Mouse (Mus musculus) CH12.LX (cell line): ENCODE measurements around the gene Entpd3. TPM values are rescaled to one million over a fixed set of nuclear protein-coding genes. Genes with fewer than 3 reads are reported as not detected.

Experiments
- DNase-seq: peaks from one replicate; pipeline ENCODE4 v3.0.0-alpha.2; 2013; ENCODE audit errors: extremely low read depth
- H3K27ac ChIP-seq: 2 replicates; pipeline ENCODE4 v1.5.1; 2012; ENCODE audit warnings: low read depth, mild to moderate bottlenecking, control low read depth, moderate library complexity; ENCODE audit not compliant: insufficient read depth
- H3K27me3 ChIP-seq: replicated peaks from 2 replicates; pipeline ENCODE3; 2012; ENCODE audit warnings: inconsistent platforms
- H3K36me3 ChIP-seq, 2 experiments: replicated peaks in 1 of 2; 2 replicates each; pipeline versions ENCODE3 to v1.6.1; 2012; ENCODE audit warnings: inconsistent platforms in 1 of 2, low read length in 1 of 2, mild to moderate bottlenecking in 1 of 2, mixed read lengths in 1 of 2, moderate library complexity in 1 of 2; ENCODE audit not compliant: control insufficient read depth in 1 of 2, insufficient read depth in 1 of 2
- H3K4me1 ChIP-seq, 2 experiments: 2 replicates each; pipeline ENCODE4 v1.6.1; 2012; ENCODE audit warnings: inconsistent platforms in 1 of 2, moderate library complexity in 1 of 2; ENCODE audit not compliant: insufficient read depth in 2 of 2, control insufficient read depth in 1 of 2
- H3K4me2 ChIP-seq: 2 replicates; pipeline ENCODE4 v1.6.1; 2012; ENCODE audit warnings: low read depth, mild to moderate bottlenecking, control low read depth; ENCODE audit not compliant: poor library complexity, insufficient read depth, severe bottlenecking
- H3K4me3 ChIP-seq, 3 experiments: fragments of 150-350 bp in 1 of 3; sonication (generic) in 1 of 3; replicated peaks in 1 of 3; 2 replicates each; pipeline versions ENCODE3 to v1.5.1; 2011 to 2012; ENCODE audit warnings: low read depth in 2 of 3, low read length in 2 of 3, mild to moderate bottlenecking in 2 of 3, moderate library complexity in 2 of 3, control low read depth in 1 of 3, improper control_type of control experiment in 1 of 3, inconsistent platforms in 1 of 3, mixed read lengths in 1 of 3; ENCODE audit not compliant: poor library complexity in 1 of 3
- H3K79me2 ChIP-seq: replicated peaks from 2 replicates; pipeline ENCODE4 v1.6.1; 2012; ENCODE audit warnings: mild to moderate bottlenecking, moderate library complexity; ENCODE audit not compliant: control insufficient read depth, poor library complexity, insufficient read depth, severe bottlenecking; ENCODE audit errors: extremely low read depth
- H3K9ac ChIP-seq: 2 replicates; pipeline ENCODE4 v1.6.1; 2012; ENCODE audit warnings: low read depth, mild to moderate bottlenecking, control low read depth, moderate library complexity; ENCODE audit not compliant: insufficient read depth
- H3K9me3 ChIP-seq: replicated peaks from 2 replicates; pipeline ENCODE3; 2012; ENCODE audit warnings: low read length, inconsistent platforms, mixed read lengths
- BHLHE40 ChIP-seq: IDR thresholded peaks from 2 replicates; pipeline ENCODE4 v1.6.1; 2011; ENCODE audit warnings: mild to moderate bottlenecking, low read depth, low read length, improper control_type of control experiment
- CTCF ChIP-seq, 2 experiments: IDR thresholded peaks in 1 of 2; conservative IDR thresholded peaks in 1 of 2; 2 replicates each; pipeline ENCODE4 v1.5.1; 2011 to 2012; ENCODE audit warnings: low read depth in 2 of 2, low read length in 2 of 2, improper control_type of control experiment in 1 of 2, inconsistent platforms in 1 of 2, mild to moderate bottlenecking in 1 of 2, moderate library complexity in 1 of 2
- E2F4 ChIP-seq: IDR thresholded peaks from 2 replicates; pipeline ENCODE4 v1.6.1; 2011; ENCODE audit warnings: low read depth, low read length, improper control_type of control experiment; ENCODE audit not compliant: insufficient replicate concordance
- ELF1 ChIP-seq: IDR thresholded peaks from 2 replicates; pipeline ENCODE4 v1.6.1; 2014; ENCODE audit warnings: low read depth, mild to moderate bottlenecking, inconsistent platforms, low read length, improper control_type of control experiment
- GABPA ChIP-seq: IDR thresholded peaks from 2 replicates; pipeline ENCODE4 v1.6.1; 2012; ENCODE audit warnings: low read depth, low read length, improper control_type of control experiment, inconsistent platforms; ENCODE audit not compliant: insufficient replicate concordance
- KAT2A ChIP-seq: IDR thresholded peaks from 2 replicates; pipeline ENCODE4 v1.6.1; 2012; ENCODE audit warnings: low read length, improper control_type of control experiment, inconsistent platforms; ENCODE audit not compliant: insufficient replicate concordance
- MAFK ChIP-seq: IDR thresholded peaks from 2 replicates; pipeline ENCODE4 v1.6.1; 2011; ENCODE audit warnings: low read length, improper control_type of control experiment; ENCODE audit not compliant: insufficient replicate concordance
- MAX ChIP-seq: IDR thresholded peaks from 2 replicates; pipeline ENCODE4 v1.6.1; 2011; ENCODE audit warnings: low read length, improper control_type of control experiment
- MAZ ChIP-seq: IDR thresholded peaks from 2 replicates; pipeline ENCODE4 v1.6.1; 2012; ENCODE audit warnings: low read depth, mild to moderate bottlenecking, inconsistent platforms, low read length, improper control_type of control experiment, moderate library complexity
- MYC ChIP-seq: IDR thresholded peaks from 2 replicates; pipeline ENCODE4 v1.6.1; 2011; ENCODE audit warnings: low read depth, mild to moderate bottlenecking, improper control_type of control experiment, low read length
- NELFE ChIP-seq: IDR thresholded peaks from 2 replicates; pipeline ENCODE4 v1.6.1; 2011; ENCODE audit warnings: low read depth, low read length, improper control_type of control experiment
- POLR2A ChIP-seq: IDR thresholded peaks from 2 replicates; pipeline ENCODE4 v1.6.1; 2011; ENCODE audit warnings: low read depth, mild to moderate bottlenecking, improper control_type of control experiment, low read length
- POLR2AphosphoS2 ChIP-seq: IDR thresholded peaks from 2 replicates; pipeline ENCODE4 v1.6.1; 2011; ENCODE audit warnings: low read depth, low read length, improper control_type of control experiment
- RAD21 ChIP-seq: IDR thresholded peaks from 2 replicates; pipeline ENCODE4 v1.6.1; 2011; ENCODE audit warnings: low read depth, mild to moderate bottlenecking, low read length, improper control_type of control experiment, moderate library complexity
- RCOR1 ChIP-seq: conservative IDR thresholded peaks from 2 replicates; pipeline ENCODE4 v1.6.1; 2012; ENCODE audit warnings: low read depth, mild to moderate bottlenecking, inconsistent platforms, low read length, improper control_type of control experiment
- SMC3 ChIP-seq: IDR thresholded peaks from 2 replicates; pipeline ENCODE4 v1.6.1; 2011; ENCODE audit warnings: low read depth, low read length, improper control_type of control experiment
- TCF12 ChIP-seq: IDR thresholded peaks from 2 replicates; pipeline ENCODE4 v1.6.1; 2014; ENCODE audit warnings: low read depth, mild to moderate bottlenecking, inconsistent platforms, low read length, improper control_type of control experiment
- UBTF ChIP-seq: IDR thresholded peaks from 2 replicates; pipeline ENCODE4 v1.6.1; 2012; ENCODE audit warnings: low read depth, mild to moderate bottlenecking, inconsistent platforms, low read length, improper control_type of control experiment, moderate library complexity
- USF1 ChIP-seq: IDR thresholded peaks from 2 replicates; pipeline ENCODE4 v1.6.1; 2014; ENCODE audit warnings: low read depth, mild to moderate bottlenecking, inconsistent platforms, low read length, improper control_type of control experiment
- ZC3H11A ChIP-seq: IDR thresholded peaks from 2 replicates; pipeline ENCODE4 v1.6.1; 2012; ENCODE audit warnings: low read depth, mild to moderate bottlenecking, inconsistent platforms, low read length, improper control_type of control experiment
- ZKSCAN1 ChIP-seq: IDR thresholded peaks from 2 replicates; pipeline ENCODE4 v1.6.1; 2012; ENCODE audit warnings: low read depth, inconsistent platforms, low read length, improper control_type of control experiment, borderline replicate concordance
- ZNF384 ChIP-seq: IDR thresholded peaks from 2 replicates; pipeline ENCODE4 v1.6.1; 2012; ENCODE audit warnings: low read depth, low read length, improper control_type of control experiment, inconsistent platforms
- dilution Hi-C: fragments of 300-500 bp; cut with MboI; formaldehyde crosslinking; loops from 2 replicates; pipeline ENCODE4 v1.14.3; 2020; ENCODE audit warnings: low sequenced_read_pairs; ENCODE audit not compliant: extremely low pct_unique_long_range_greater_than_20kb, extremely low pct_ligation_motif_present
- in situ Hi-C: fragments of 300-500 bp; cut with MboI; formaldehyde crosslinking; loops from 3 replicates; pipeline ENCODE4 v1.14.3; 2019; ENCODE audit warnings: low sequenced_read_pairs, low pct_ligation_motif_present, low pct_unique_long_range_greater_than_20kb, mixed read lengths
- polyA plus RNA-seq: library from polyadenylated mRNA; unstranded; fragments of >175 nt; gene quantifications from 2 replicates; pipeline ENCODE4 v1.2.1, GENCODE M21; 2012; ENCODE audit warnings: low read depth; ENCODE audit not compliant: insufficient read length
- total RNA-seq, 2 experiments: library from RNA; depleted of rRNA; stranded (reverse); fragments of 300-350 nt in 1 of 2; fragments of >200 nt in 1 of 2; gene quantifications; 2 replicates each; pipeline ENCODE4 v1.2.3; 2012 to 2014

Gene Entpd3
- total and polyA plus RNA-seq, 3 experiments: 0.04 TPM; not detected in 2

- TF ChIP-seq ZNF384 (no peak), GABPA (no peak), POLR2A (no peak), BHLHE40 (no peak)
- TF ChIP-seq, all 38 proteins: peak for 0
These were observed 11.2 kb downstream of the Entpd3 start (continued) for GRCm38 (mm10) chr9:120550778-120551177.

- Histone ChIP-seq H3K4me2 (no peak overlapping the region), H3K4me1 (peaks cover 0 to 4% of the 10 kb centered on the region in 2 experiments; a peak in 1 of 4 replicates), H3K9ac (no peak overlapping the region), H3K27me3 (no peaks in the 10 kb centered on the region), H3K9me3 (no peaks in the 10 kb centered on the region), H3K36me3 (no peaks in the 10 kb centered on the region), H3K4me3 (no peak overlapping the region), H3K27ac (no peak overlapping the region), H3K79me2 (no peaks in the 10 kb centered on the region)
- in situ Hi-C loops: no loop called here
- TF ChIP-seq MAX (no peak), NELFE (no peak), MAFK (no peak), USF1 (no peak), TCF12 (no peak), CTCF (conservative IDR thresholded peaks at IDR 0.05 in 1 of 2, IDR thresholded peaks at IDR 0.05 in 1 of 2; ENCODE audit: low read depth in 2 of 2, low read length in 2 of 2) (no peak), MYC (no peak), POLR2AphosphoS2 (no peak), ZKSCAN1 (no peak), MAZ (no peak), UBTF (no peak), KAT2A (no peak), BHLHE40 (no peak), E2F4 (no peak), ZC3H11A (no peak), RAD21 (no peak), ELF1 (no peak), SMC3 (no peak), RCOR1 (no peak)
- dilution Hi-C loops: no loop called here
- DNase-seq: no peak
These were observed 24.0 kb downstream of the Entpd3 start for GRCm38 (mm10) chr9:120563590-120563989.

- TF ChIP-seq ZNF384 (peak; percentile 85), MAZ (no peak)
- H3K27ac ChIP-seq: no peak overlapping the region
- no peak overlapping the region for H3K4me3 ChIP-seq
- H3K4me1 ChIP-seq: peaks cover 0 to 4% of the 10 kb centered on the region in 2 experiments; a peak in 1 of 4 replicates
- no peaks in the 10 kb centered on the region for H3K79me2 ChIP-seq
- in situ Hi-C loops: no loop called here
- dilution Hi-C loops: no loop called here
- H3K27me3 ChIP-seq: no peaks in the 10 kb centered on the region
- no peak for DNase-seq
- no peak overlapping the region for H3K9ac ChIP-seq
- no peaks in the 10 kb centered on the region for H3K36me3 ChIP-seq
- H3K9me3 ChIP-seq: no peaks in the 10 kb centered on the region
- H3K4me2 ChIP-seq: no peak overlapping the region
These were observed 24.6 kb downstream of the Entpd3 start for GRCm38 (mm10) chr9:120564247-120564646.
